Mouse (Mus musculus) E14TG2a.4 (cell line): Measurements from ENCODE around the gene Brca1.
"Not testable (repeated sequence)": the region's sequence is repeated elsewhere in the genome, so short reads cannot be mapped to it uniquely, and the experiment has no call there.

Experiments
- H3K27me3 ChIP-seq: 2 replicates; pipeline ENCODE4 v1.6.1; 2014; ENCODE audit warnings: low read length, control low read depth; ENCODE audit not compliant: insufficient read depth
- H3K36me3 ChIP-seq: 2 replicates; pipeline ENCODE4 v1.6.1; 2014; ENCODE audit warnings: low read length, control low read depth; ENCODE audit not compliant: insufficient read depth
- H3K4me1 ChIP-seq: replicated peaks from 2 replicates; pipeline ENCODE4 v1.6.1; 2014; ENCODE audit warnings: low read depth, low read length, control low read depth
- H3K4me3 ChIP-seq: replicated peaks from 2 replicates; pipeline ENCODE4 v1.5.1; 2014; ENCODE audit warnings: mild to moderate bottlenecking, low read length
- H3K9me3 ChIP-seq: 2 replicates; pipeline ENCODE4 v1.6.1; 2014; ENCODE audit warnings: low read length, control low read depth
- CTCF ChIP-seq: conservative IDR thresholded peaks from 2 replicates; pipeline ENCODE4 v1.5.1; 2014; ENCODE audit warnings: low read length
- NANOG ChIP-seq: IDR thresholded peaks from 2 replicates; pipeline ENCODE4 v1.6.1; 2014; ENCODE audit warnings: borderline replicate concordance, low read length, mixed read lengths
- POU5F1 ChIP-seq: IDR thresholded peaks from 2 replicates; pipeline ENCODE4 v1.6.1; 2014; ENCODE audit warnings: low read length, borderline replicate concordance

Brca1 gene

DNA sequence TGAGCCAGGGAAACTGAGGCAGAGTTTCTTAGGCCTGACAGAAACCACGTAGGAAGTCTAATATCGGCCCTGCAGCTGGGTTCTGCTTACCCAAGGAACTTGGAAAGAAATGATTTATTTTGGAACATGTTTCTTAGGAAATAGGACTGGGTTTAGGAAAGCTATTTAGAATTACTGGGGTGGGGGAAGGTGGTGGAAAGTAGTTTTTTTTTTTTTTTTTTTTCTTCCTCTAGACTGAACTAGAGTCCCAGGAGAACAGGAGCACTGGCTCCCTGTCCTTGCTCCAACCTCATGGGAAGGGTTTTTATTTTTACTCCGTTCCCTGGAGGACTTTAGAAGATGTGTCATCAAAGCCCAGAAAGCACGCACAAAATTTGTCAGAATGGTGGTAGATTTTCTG is 82.6 kb downstream of the Brca1 start:
- Histone ChIP-seq H3K4me3 (peak overlapping the region; percentile 87), H3K4me1 (peaks cover 71% of the 10 kb centered on the region), H3K9me3 (no peaks in the 10 kb centered on the region), H3K27me3 (peaks cover 63% of the 10 kb centered on the region), H3K36me3 (peaks cover 13% of the 10 kb centered on the region)
- TF ChIP-seq CTCF (no peak), NANOG (no peak), POU5F1 (no peak)

DNA sequence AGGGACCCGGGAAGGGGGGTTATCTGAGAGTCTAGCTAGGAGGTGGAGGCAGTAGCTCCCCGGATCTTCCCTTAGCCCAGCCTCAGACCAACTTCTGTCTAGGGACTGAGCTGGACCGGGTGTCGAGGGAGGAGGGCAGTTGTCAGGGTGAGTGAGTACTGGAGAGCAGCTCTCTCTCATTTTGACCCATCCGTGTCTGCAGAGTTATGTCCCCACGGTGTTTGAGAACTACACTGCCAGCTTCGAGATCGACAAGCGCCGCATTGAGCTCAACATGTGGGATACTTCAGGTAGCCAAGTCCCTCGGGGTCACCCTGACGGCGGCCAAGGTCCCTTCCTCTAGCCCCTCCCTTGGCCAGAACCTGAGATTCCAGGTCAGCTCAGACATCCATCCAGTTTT is 83.0 kb downstream of the Brca1 start:
- Histone ChIP-seq H3K4me1 (peaks cover 75% of the 10 kb centered on the region), H3K36me3 (peaks cover 13% of the 10 kb centered on the region), H3K9me3 (no peaks in the 10 kb centered on the region), H3K27me3 (peaks cover 59% of the 10 kb centered on the region), H3K4me3 (peak overlapping the region; percentile 87)
- TF ChIP-seq CTCF (no peak), NANOG (no peak), POU5F1 (no peak)

DNA sequence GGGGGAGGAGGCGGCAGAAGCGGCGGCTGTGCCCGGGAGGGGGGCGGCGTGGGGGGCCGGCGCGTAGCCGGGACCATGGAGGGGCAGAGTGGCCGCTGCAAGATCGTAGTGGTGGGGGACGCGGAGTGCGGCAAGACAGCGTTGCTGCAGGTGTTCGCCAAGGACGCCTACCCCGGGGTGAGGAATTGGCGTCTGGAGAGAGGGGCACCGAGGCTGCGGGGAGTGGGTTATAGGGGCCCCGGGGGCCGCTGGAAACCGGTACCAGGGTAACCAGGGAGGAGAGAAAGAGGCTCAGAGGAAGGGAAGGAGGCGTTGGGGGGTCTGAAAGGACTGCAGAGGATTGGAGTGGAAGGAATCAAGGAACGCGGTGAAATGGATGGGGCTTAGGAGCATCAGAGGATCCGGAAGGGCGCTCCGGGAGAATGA is 83.5 kb downstream of the Brca1 start:
- peak overlapping the region; percentile 87 for H3K4me3 ChIP-seq
- H3K27me3 ChIP-seq = peaks cover 57% of the 10 kb centered on the region
- peaks cover 14% of the 10 kb centered on the region for H3K36me3 ChIP-seq
- peaks cover 80% of the 10 kb centered on the region for H3K4me1 ChIP-seq
- H3K9me3 ChIP-seq = no peaks in the 10 kb centered on the region
- TF ChIP-seq CTCF (no peak), POU5F1 (no peak), NANOG (no peak)

DNA sequence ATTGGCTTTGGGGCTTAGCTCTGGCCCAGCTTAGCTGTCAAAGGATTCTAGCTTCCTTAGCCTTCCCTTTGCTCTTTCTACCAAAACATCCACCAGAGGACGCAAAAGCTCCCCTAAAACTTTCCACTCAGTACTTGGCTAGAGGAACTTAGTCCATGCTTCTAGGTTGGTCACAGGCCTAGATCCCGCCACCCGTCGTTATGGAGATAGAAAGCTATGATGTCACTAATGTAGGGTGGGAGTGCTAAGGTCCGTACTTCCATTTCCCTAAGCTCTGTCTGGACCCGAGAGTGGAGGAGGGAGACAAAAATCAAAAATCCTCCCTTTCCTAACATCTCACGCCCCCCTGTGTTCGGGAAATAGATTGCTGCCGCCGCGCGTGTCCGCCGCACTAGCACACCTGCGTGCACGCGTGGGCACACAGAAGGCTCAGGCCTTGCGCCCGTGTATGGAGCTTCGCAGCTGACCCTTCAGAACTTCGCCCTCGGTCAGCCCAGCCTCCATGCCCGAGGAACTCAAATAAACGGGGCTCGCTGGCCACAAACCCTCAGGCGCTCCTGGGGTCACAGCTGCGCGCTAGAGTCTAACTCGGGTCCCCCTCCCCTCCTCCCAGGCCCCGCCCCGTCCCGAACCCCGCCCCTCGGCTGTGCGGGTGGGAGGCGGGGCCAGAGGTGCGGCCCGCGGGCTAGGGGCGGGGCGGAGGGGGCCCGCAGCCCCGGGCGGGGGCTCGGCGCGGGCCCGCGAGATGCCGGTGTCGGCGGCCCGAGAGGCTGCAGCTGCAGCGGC is 84.1 kb downstream of the Brca1 start:
- no peak; the same call in none of the 2 replicates for TF ChIP-seq CTCF
- no peak for TF ChIP-seq POU5F1
- no peak for TF ChIP-seq NANOG
- Histone ChIP-seq H3K4me3 (peak overlapping the region; percentile 87), H3K27me3 (peaks cover 51% of the 10 kb centered on the region), H3K9me3 (no peaks in the 10 kb centered on the region), H3K36me3 (peaks cover 19% of the 10 kb centered on the region), H3K4me1 (peaks cover 82% of the 10 kb centered on the region)

DNA sequence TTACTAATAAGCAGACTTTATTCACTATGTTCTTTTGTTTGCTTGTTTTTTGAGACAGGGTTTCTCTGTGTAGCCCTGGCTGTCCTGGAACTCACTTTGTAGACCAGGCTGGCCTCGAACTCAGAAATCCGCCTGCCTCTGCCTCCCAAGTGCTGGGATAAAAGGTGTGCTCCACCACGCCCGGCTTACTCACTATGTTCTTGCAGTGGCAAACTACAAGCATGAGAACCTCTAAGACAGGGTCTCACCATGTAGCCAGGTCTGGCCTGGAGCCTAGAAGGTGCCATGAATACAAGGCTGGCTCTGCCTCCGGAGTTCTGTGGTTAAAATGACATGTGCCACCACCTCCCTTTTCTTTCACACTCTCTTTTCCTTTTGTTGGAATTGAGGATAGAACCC is 85.2 kb downstream of the Brca1 start:
- H3K9me3 ChIP-seq = not testable (repeated sequence)
- peaks cover 82% of the 10 kb centered on the region for H3K4me1 ChIP-seq

DNA sequence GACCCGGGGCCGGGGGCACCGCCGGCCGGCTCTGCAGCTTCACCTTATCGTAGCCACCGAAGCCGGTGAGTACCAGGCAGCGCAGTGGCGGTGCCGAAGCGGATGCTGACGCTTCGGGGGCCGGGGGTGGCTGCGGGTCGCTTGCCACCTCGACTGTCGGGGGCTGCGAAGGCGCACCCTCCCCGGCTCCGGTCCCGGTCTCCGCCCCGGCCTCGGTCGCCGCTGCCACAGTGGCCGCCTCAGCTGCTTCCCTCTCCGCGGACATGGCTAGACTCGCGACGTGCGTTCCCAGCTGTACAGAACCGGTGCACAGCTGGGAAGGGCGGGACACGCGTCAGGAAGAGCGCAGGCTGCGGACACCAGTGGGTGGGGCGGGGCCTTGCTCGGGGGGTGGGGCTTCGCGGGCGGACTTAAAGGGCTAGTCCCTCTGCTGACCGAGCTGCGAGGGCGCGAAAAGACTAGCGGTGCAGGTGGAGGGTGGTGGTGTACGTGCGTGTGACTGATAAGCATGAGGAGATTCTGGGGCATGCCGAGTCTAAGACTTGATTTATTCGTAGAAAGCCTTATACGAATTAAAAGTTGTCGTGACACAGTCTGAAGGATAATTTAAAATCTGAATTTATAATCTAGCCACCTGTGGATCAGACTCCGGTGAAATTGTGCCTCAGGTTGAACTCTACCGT is 85.7 kb downstream of the Brca1 start, which contains the start of gene Vat1:
Vat1 (minus strand) TSS at position 362 of the 683 bp plus-strand sequence.
- Histone ChIP-seq H3K9me3 (no peaks in the 10 kb centered on the region), H3K4me1 (peaks cover 81% of the 10 kb centered on the region), H3K36me3 (peaks cover 26% of the 10 kb centered on the region), H3K27me3 (peaks cover 35% of the 10 kb centered on the region), H3K4me3 (peak within 1 kb of the TSS; percentile 91)
- TF ChIP-seq NANOG = no peak
- no peak for TF ChIP-seq POU5F1
- no peak for TF ChIP-seq CTCF

More for the DNA sequence above, 85.2 kb downstream of the Brca1 start:
- Histone ChIP-seq H3K36me3 (peaks cover 25% of the 10 kb centered on the region), H3K4me3 (peak overlapping the region; percentile 91), H3K27me3 (peaks cover 40% of the 10 kb centered on the region)

DNA sequence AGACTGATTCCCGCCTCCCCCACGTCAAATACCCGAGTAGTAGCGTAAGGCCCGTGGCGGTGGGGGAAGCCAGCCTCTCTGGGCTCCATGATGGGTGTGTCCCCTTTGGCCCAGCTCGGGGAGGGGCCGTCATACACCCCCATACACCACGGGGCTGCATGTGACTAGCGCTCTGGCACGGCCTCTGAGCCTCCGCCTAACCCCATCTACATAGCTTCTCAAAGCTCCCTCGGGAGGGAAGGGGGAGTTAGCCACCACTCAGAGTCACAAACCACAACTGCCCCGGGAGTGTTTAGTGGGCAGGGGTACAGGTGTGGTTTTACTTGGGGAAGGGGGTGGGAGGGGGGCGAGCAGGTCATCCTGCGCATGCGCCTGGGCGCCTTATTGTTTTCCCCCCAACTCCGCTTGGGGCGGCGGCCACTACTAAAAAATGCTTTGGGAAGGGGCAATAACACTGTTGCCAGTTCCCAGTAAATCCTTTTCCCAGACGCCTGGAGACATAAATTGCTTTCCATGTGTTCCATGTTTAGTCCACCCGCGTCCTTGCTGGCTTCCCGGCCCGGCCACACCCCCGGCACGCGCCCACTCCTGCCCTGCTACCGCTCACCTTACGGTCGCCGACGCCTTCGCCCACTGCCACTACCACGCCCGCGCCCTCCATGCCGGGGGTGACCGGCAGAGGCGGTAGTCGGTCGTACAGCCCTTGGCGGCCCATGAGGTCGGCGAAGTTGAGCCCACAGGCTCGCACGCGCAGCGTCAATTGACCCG is 86.5 kb downstream of the Brca1 start:
- H3K27me3 ChIP-seq = peaks cover 28% of the 10 kb centered on the region
- H3K4me1 ChIP-seq = peaks cover 81% of the 10 kb centered on the region
- H3K9me3 ChIP-seq = no peaks in the 10 kb centered on the region
- TF ChIP-seq NANOG = no peak
- no peak for TF ChIP-seq POU5F1
- TF ChIP-seq CTCF = no peak
- H3K4me3 ChIP-seq = peak overlapping the region; percentile 91
- peaks cover 29% of the 10 kb centered on the region for H3K36me3 ChIP-seq

DNA sequence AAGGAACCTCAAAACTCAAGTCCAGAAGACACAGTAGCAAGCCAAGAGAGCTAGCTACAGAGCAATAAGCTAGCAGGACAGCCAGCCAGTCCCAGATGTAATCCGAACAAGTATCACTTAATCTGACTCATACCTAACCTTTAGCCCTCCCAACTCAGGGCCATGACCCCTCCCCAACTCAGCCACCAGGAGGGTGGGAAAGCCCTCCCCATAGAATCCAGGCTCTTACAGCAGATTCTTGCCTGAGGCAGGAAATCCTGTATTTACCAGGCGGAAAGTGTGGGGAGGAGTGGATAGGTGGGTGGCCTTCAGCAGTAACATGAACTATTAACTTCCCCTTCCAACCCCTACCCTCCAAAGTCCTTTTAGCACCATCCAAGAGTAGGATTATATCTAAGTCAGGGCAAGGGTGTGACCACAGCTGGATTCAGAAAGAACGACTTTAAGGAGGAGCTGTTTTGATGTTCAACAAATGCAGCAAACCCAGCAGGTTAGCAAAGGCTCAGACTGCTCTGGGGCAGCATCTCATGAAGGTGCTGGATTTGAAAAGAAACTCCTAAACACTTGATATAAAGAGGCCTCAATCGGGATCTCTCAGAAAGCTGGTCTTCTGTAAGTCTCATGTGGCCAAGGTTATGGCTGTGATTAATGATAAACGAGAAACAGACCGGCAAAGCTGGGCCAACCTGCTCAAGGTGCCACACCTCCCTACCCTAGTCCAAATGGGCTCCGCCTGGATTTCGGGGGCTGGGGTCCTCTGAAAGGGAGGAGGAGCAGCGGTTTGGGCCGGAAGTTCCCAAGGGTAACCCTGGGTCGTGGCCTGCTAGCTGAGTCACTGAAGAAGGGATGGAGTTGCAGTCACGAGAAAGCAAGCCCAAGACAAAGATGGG is 87.3 kb downstream of the Brca1 start, which contains the start of gene Rnd2:
Rnd2 (plus strand) TSS at position 789 of the 890 bp plus-strand sequence.
- TF ChIP-seq POU5F1 (no peak), NANOG (no peak), CTCF (no peak)
- H3K4me1 ChIP-seq = peaks cover 83% of the 10 kb centered on the region
- peak within 1 kb of the TSS; percentile 91 for H3K4me3 ChIP-seq
- H3K9me3 ChIP-seq = no peaks in the 10 kb centered on the region
- H3K36me3 ChIP-seq = peaks cover 33% of the 10 kb centered on the region
- peaks cover 22% of the 10 kb centered on the region for H3K27me3 ChIP-seq
